Mouse (Mus musculus): ENCODE measurements at regions not wholly inside any gene's neighbourhood (a gene's known extent, or its start where the extent isn't known, plus 50 kb on each side); places are given as distances from the start of the nearest gene placed in this dataset.

DNA sequence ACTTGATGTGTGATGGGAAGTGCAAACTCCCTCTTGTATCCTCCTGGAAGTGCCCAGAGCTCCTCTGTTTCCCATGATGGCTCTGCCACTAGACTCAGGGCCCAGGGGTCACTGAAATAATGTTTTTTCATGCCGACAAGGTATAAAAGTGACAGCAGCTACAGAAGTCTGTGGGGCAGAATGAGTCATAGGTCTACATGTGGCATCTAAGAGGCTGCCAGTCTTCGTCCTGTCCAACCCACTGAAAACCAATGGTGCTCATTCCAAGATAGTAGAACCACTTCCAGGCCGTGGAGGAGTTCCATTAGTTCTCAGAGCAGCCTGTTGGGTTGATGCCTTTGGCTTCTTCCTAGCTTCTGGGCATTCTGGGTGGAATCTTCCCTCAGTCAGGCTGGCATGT, 65.3 kb upstream of the Atp1a1 start:
- TF ChIP-seq CHD2 (IDR thresholded peaks at IDR 0.05; ENCODE audit: low read depth, low read length) (no peak), ZC3H11A (IDR thresholded peaks at IDR 0.05; ENCODE audit: borderline replicate concordance, low read depth, low read length) (no peak)

Data from ES-E14 (cell line).